Mouse (Mus musculus) forebrain, embryonic 10.5 days (tissue): ENCODE measurements around the gene Kif24. TPM values are rescaled to one million over a fixed set of nuclear protein-coding genes. Genes with fewer than 3 reads are reported as not detected.

ENCODE experiments used
- DNase-seq: peaks from one replicate; pipeline ENCODE4 v3.0.0-alpha.2; 2017; ENCODE audit warnings: low spot score; ENCODE audit errors: extremely low spot score
- H3K27ac ChIP-seq: fragments of 300-500 bp; sonication (generic); 2 replicates; pipeline ENCODE4 v1.5.1; 2016; ENCODE audit warnings: mild to moderate bottlenecking
- H3K27me3 ChIP-seq: fragments of 300-500 bp; sonication (generic); 2 replicates; pipeline ENCODE4 v1.6.1; 2016; ENCODE audit warnings: mild to moderate bottlenecking; ENCODE audit not compliant: poor library complexity, severe bottlenecking
- H3K36me3 ChIP-seq: fragments of 300-500 bp; sonication (generic); replicated peaks from 2 replicates; pipeline ENCODE4 v1.6.1; 2016; ENCODE audit warnings: mild to moderate bottlenecking, moderate library complexity
- H3K4me1 ChIP-seq: fragments of 300-500 bp; sonication (generic); 2 replicates; pipeline ENCODE4 v1.6.1; 2016
- H3K4me3 ChIP-seq: fragments of 300-500 bp; sonication (generic); 2 replicates; pipeline ENCODE4 v1.5.1; 2016; ENCODE audit warnings: mild to moderate bottlenecking, moderate library complexity
- H3K9me3 ChIP-seq: fragments of 300-500 bp; sonication (generic); 2 replicates; pipeline ENCODE4 v1.6.1; 2016; ENCODE audit warnings: mild to moderate bottlenecking, moderate library complexity
- WGBS: fragments of 180-500 bp; shearing (Covaris S2); methylation state at CpG from one replicate; pipeline ENCODE4 v1.1.7; 2016; 5-methylcytosine and 5-hydroxymethylcytosine counted together
- polyA plus RNA-seq: library from polyadenylated mRNA; unstranded; fragments of >200 nt; fragmentation: Nextera tagmentation; extraction: Ambion mirVana; gene quantifications from 2 replicates; pipeline ENCODE4 v1.2.1, GENCODE M21; 2016

Kif24 gene
- polyA plus RNA-seq, 1 experiment from 2014 or later: 17.7 TPM

- peaks cover 81% of the 10 kb centered on the region for H3K27me3 ChIP-seq
- no peaks in the 10 kb centered on the region for H3K9me3 ChIP-seq
- H3K36me3 ChIP-seq: peaks cover 2% of the 10 kb centered on the region; the same call in 1 of the 2 replicates
- no peak overlapping the region for H3K4me3 ChIP-seq
- no peak overlapping the region for H3K27ac ChIP-seq
- H3K4me1 ChIP-seq: peaks cover 44% of the 10 kb centered on the region
- 58% methylated on average over 8 of the region's 8 CpGs for WGBS
- DNase-seq: no peak
Measured at GRCm38 (mm10) chr4:41499619-41500018, 34.9 kb upstream of the Kif24 start.

- H3K4me1 ChIP-seq: peaks cover 44% of the 10 kb centered on the region
- H3K27ac ChIP-seq: no peak overlapping the region
- H3K27me3 ChIP-seq: peaks cover 86% of the 10 kb centered on the region
- H3K4me3 ChIP-seq: peak overlapping the region; percentile 45
- DNase-seq: peak; percentile 47
- peaks cover 2% of the 10 kb centered on the region; the same call in 1 of the 2 replicates for H3K36me3 ChIP-seq
- no peaks in the 10 kb centered on the region for H3K9me3 ChIP-seq
- WGBS: 2% methylated on average over 43 of the region's 43 CpGs
Measured at GRCm38 (mm10) chr4:41498921-41499391, 34.3 kb upstream of the Kif24 start.

GRCm38 (mm10) chr4:41497995-41498845 lies 33.5 kb upstream of the Kif24 start:
- peaks cover 42% of the 10 kb centered on the region for H3K4me1 ChIP-seq
- peaks cover 2% of the 10 kb centered on the region; the same call in 1 of the 2 replicates for H3K36me3 ChIP-seq
- H3K27me3 ChIP-seq: peaks cover 93% of the 10 kb centered on the region
- no peak for DNase-seq
- H3K9me3 ChIP-seq: no peaks in the 10 kb centered on the region
- H3K4me3 ChIP-seq: peak overlapping the region; percentile 45
- 6% methylated on average over 72 of the region's 72 CpGs for WGBS
- H3K27ac ChIP-seq: no peak overlapping the region

GRCm38 (mm10) chr4:41497579-41497978 lies 32.9 kb upstream of the Kif24 start:
- Histone ChIP-seq H3K27me3 (peaks cover 96% of the 10 kb centered on the region), H3K4me3 (peak overlapping the region; percentile 45), H3K36me3 (peaks cover 2% of the 10 kb centered on the region; the same call in 1 of the 2 replicates), H3K9me3 (no peaks in the 10 kb centered on the region), H3K4me1 (peaks cover 35% of the 10 kb centered on the region), H3K27ac (no peak overlapping the region)
- WGBS: 1% methylated on average over 34 of the region's 34 CpGs
- peak; percentile 50 for DNase-seq

GRCm38 (mm10) chr4:41497046-41497445 lies 32.4 kb upstream of the Kif24 start:
- H3K9me3 ChIP-seq: no peaks in the 10 kb centered on the region
- peaks cover 2% of the 10 kb centered on the region; the same call in 1 of the 2 replicates for H3K36me3 ChIP-seq
- no peak overlapping the region for H3K4me3 ChIP-seq
- peaks cover 30% of the 10 kb centered on the region for H3K4me1 ChIP-seq
- no peak overlapping the region for H3K27ac ChIP-seq
- 39% methylated on average over 5 of the region's 5 CpGs for WGBS
- DNase-seq: no peak
- peaks cover 90% of the 10 kb centered on the region for H3K27me3 ChIP-seq

- WGBS: 91% methylated on average over 11 of the region's 11 CpGs
- Histone ChIP-seq H3K27me3 (peaks cover 78% of the 10 kb centered on the region), H3K4me3 (no peak overlapping the region), H3K36me3 (peaks cover 2% of the 10 kb centered on the region; the same call in 1 of the 2 replicates), H3K4me1 (peaks cover 24% of the 10 kb centered on the region), H3K27ac (no peak overlapping the region), H3K9me3 (no peaks in the 10 kb centered on the region)
- DNase-seq: no peak
Measured at GRCm38 (mm10) chr4:41495850-41496249, 31.2 kb upstream of the Kif24 start.

- Histone ChIP-seq H3K9me3 (no peaks in the 10 kb centered on the region), H3K4me3 (no peak overlapping the region), H3K27me3 (peaks cover 71% of the 10 kb centered on the region), H3K4me1 (peaks cover 24% of the 10 kb centered on the region), H3K27ac (no peak overlapping the region), H3K36me3 (peaks cover 2% of the 10 kb centered on the region; the same call in 1 of the 2 replicates)
- 76% methylated on average over 4 of the region's 4 CpGs for WGBS
- DNase-seq: no peak
Measured at GRCm38 (mm10) chr4:41495076-41495475, 30.4 kb upstream of the Kif24 start.

- WGBS: 72% methylated on average over 3 of the region's 3 CpGs
- no peak overlapping the region for H3K27ac ChIP-seq
- H3K4me3 ChIP-seq: no peak overlapping the region
- no peaks in the 10 kb centered on the region for H3K9me3 ChIP-seq
- peaks cover 64% of the 10 kb centered on the region for H3K27me3 ChIP-seq
- peaks cover 2% of the 10 kb centered on the region; the same call in 1 of the 2 replicates for H3K36me3 ChIP-seq
- DNase-seq: no peak
- H3K4me1 ChIP-seq: peaks cover 24% of the 10 kb centered on the region
Measured at GRCm38 (mm10) chr4:41494378-41494777, 29.7 kb upstream of the Kif24 start.

GRCm38 (mm10) chr4:41493464-41494116 lies 28.9 kb upstream of the Kif24 start:
- 84% methylated on average over 3 of the region's 3 CpGs for WGBS
- no peaks in the 10 kb centered on the region for H3K9me3 ChIP-seq
- H3K4me1 ChIP-seq: peaks cover 16% of the 10 kb centered on the region
- H3K4me3 ChIP-seq: no peak overlapping the region
- H3K36me3 ChIP-seq: peaks cover 2% of the 10 kb centered on the region; the same call in 1 of the 2 replicates
- H3K27me3 ChIP-seq: peaks cover 56% of the 10 kb centered on the region
- H3K27ac ChIP-seq: no peak overlapping the region
- no peak for DNase-seq

GRCm38 (mm10) chr4:41492951-41493350 lies 28.3 kb upstream of the Kif24 start:
- Histone ChIP-seq H3K27me3 (peaks cover 49% of the 10 kb centered on the region), H3K36me3 (peaks cover 2% of the 10 kb centered on the region; the same call in 1 of the 2 replicates), H3K4me3 (no peak overlapping the region), H3K4me1 (peaks cover 10% of the 10 kb centered on the region), H3K27ac (no peak overlapping the region), H3K9me3 (no peaks in the 10 kb centered on the region)
- no peak for DNase-seq
- 85% methylated on average over 7 of the region's 7 CpGs for WGBS

GRCm38 (mm10) chr4:41481601-41482017 lies 16.9 kb upstream of the Kif24 start:
- H3K9me3 ChIP-seq: no peaks in the 10 kb centered on the region; the same call in 1 of the 2 replicates
- no peak for DNase-seq
- no peak overlapping the region for H3K27ac ChIP-seq
- no peaks in the 10 kb centered on the region for H3K27me3 ChIP-seq
- H3K4me1 ChIP-seq: peaks cover 8% of the 10 kb centered on the region; the same call in 1 of the 2 replicates
- H3K36me3 ChIP-seq: peaks cover 34% of the 10 kb centered on the region
- no peak overlapping the region for H3K4me3 ChIP-seq
- 73% methylated on average over 6 of the region's 6 CpGs for WGBS

- peaks cover 8% of the 10 kb centered on the region; the same call in 1 of the 2 replicates for H3K4me1 ChIP-seq
- WGBS: 89% methylated on average over 8 of the region's 8 CpGs
- H3K4me3 ChIP-seq: no peak overlapping the region
Measured at GRCm38 (mm10) chr4:41480254-41480653, 15.6 kb upstream of the Kif24 start.

More at GRCm38 (mm10) chr4:41480254-41480653, 15.6 kb upstream of the Kif24 start:
- H3K36me3 ChIP-seq: peaks cover 34% of the 10 kb centered on the region
- H3K27ac ChIP-seq: no peak overlapping the region
- H3K9me3 ChIP-seq: no peaks in the 10 kb centered on the region
- no peaks in the 10 kb centered on the region for H3K27me3 ChIP-seq
- DNase-seq: no peak
